Mouse (Mus musculus): ENCODE measurements around the gene Dtd2.
A peak's percentile ranks its signal among the peaks of the same experiment; 100 is the strongest.

The Dtd2 gene

GRCm38 (mm10) chr12:51985163-51985748 is 21.0 kb downstream of the Dtd2 start:
- DNase-seq (ENCODE audit: low spot score): no peak

DNA sequence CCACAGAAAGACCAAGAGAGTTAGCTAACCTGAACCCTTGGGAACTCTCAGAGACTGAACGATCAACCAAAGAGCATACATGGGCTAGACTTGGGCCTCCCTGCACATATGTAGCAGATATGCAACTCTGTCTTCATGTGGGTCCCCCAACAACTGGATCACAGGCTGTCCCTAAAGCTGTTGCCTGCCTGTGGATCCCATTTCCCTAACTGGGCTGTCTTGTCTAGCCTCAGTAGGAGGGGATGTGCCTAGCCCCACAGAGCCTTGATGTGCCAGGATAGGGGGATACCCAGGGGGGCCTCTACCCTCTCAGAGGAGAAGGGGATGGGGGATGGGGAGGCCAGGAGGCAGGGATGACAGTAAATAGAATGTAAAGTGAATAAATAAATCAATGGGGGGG is 22.7 kb downstream of the Dtd2 start:
- DNase-seq (ENCODE audit: low spot score): no peak

GRCm38 (mm10) chr12:51976531-51976930 is 29.8 kb downstream of the Dtd2 start:
- DNase-seq (ENCODE audit: low spot score): no peak

- DNase-seq (ENCODE audit: low spot score): no peak
Observed at GRCm38 (mm10) chr12:51974381-51974780, 31.9 kb downstream of the Dtd2 start.

GRCm38 (mm10) chr12:51972269-51973065 is 33.8 kb downstream of the Dtd2 start:
- DNase-seq (ENCODE audit: low spot score): no peak

DNA sequence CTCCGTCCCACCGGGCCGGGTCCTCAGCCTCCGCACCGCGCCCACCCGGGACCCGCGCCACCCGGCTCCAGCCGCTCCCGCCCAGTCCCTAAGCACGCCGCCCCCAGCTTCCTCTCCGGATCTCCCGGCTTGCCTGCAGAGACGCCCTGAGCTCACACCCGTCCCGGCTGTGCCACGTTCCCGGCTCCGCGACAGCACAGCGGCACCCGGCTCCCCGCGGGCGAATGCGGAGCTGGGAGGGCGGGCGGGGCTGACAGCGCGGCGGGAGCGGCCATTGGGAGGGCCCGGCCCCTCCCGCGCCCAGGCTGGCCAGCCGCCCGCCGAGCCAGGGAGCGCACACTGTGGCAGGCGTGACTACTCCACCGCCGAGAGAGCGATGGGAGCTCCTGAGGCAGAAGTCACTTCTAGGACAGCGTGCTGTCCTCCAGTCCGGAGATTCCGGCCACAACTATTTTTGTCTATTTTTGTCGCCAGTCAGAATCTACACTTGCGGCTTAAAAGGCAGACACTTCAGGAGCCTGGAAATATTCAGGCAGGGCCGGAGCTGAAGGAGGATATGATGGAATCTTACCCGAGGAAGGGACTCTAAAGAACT is 35.1 kb downstream of the Dtd2 start, which contains the start of gene Heatr5a:
TSS of gene Heatr5a (minus strand) at position 252 of the 595 bp plus-strand sequence.
- DNase-seq (ENCODE audit: low spot score): peak; percentile 85

DNA sequence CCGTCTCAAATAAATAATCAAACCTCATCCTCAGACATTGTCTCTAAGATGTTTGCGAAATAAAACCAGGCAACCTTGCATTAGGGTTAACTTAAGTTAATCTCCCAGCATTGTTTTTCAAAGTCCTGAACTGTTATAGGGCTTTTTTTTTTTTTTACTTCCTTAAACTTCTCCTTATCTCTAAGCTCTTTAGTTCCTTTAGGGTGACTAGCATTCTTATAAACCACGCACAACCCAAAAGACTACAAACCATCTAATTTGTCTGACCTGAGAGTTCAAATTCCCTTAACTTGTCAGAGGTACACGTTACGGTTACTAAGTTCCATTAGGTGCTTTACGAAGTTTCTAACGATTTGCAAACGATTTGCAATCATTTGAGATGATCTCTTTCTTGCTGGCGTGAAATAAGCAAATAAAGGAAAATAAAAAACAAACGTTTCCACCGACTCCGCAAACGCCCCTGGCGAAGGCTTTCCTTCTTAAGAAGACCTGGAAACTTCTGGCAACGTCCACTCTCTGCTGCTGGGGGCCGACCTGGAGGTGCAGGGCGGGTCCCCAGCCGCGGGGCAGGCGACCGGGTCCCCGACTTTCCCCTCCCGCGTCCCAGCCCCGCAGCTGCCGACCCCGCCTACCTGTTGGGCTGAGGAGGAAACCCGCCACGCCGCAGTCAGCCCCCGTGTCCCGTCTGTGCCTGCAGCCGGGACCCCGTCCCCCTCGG is 35.8 kb downstream of the Dtd2 start:
- DNase-seq (ENCODE audit: low spot score): no peak

- no peak for DNase-seq (ENCODE audit: low spot score)
Observed at GRCm38 (mm10) chr12:51969876-51970275, 36.4 kb downstream of the Dtd2 start.

DNA sequence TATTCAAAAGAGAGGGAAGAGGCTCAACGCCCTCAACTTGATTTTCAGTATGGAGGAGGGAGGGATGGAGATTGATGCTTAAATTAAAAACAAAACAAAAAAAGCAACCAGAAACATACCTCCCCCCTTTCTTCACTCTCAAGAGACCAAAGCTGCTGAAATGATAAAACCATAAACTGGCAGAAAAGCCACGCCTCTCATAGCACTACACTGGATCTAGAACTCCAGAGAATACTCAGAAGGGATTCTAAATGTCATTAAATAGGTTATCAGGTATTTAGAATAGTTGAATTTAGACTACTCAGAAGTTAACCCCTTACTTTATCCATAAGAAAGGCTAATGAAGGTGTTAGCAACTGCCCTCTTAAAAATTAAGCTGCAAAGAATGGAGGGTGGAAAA is 37.2 kb downstream of the Dtd2 start:
- DNase-seq (ENCODE audit: low spot score): no peak

GRCm38 (mm10) chr12:51967915-51968595 is 38.2 kb downstream of the Dtd2 start:
- DNase-seq (ENCODE audit: low spot score): no peak

- no peak for DNase-seq (ENCODE audit: low spot score)
Observed at GRCm38 (mm10) chr12:51957626-51958025, 48.7 kb downstream of the Dtd2 start.

GRCm38 (mm10) chr12:51952309-51952708 is 54.0 kb downstream of the Dtd2 start:
- DNase-seq (ENCODE audit: low spot score): no peak

DNA sequence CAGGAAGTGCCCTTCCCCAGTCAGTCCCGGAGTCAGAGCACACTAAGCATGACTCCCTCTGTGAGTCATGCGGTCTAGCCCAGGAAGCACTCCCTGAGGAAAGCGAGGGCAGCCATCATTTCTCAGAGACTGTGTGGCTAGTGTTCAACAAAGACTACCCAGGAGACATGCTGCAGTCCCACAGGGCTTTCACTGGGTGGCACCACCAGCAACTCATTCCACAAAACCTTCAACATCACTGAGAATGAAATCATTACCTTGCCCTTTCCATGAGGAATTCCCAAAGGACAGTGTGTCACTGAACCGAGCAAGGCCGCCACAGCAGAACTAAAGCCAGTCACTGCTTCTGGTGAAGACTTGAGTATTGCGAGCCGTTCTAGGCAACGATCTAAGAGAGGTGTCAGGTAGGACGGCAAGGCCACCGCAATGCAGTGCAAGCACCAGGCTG is 58.8 kb downstream of the Dtd2 start:
- no peak for DNase-seq (ENCODE audit: low spot score)

- DNase-seq (ENCODE audit: low spot score): no peak
Observed at GRCm38 (mm10) chr12:51945331-51945730, 61.0 kb downstream of the Dtd2 start.

GRCm38 (mm10) chr12:51939848-51940247 is 66.5 kb downstream of the Dtd2 start:
- no peak for DNase-seq (ENCODE audit: low spot score)

Measured in spleen, adult 12 weeks (tissue).